Mouse (Mus musculus): Measurements from ENCODE around the gene Slc17a7.
A peak's percentile ranks its signal among the peaks of the same experiment; 100 is the strongest.
"Not testable (repeated sequence)": the region's sequence is repeated elsewhere in the genome, so short reads cannot be mapped to it uniquely, and the experiment has no call there.

Gene Slc17a7

DNA sequence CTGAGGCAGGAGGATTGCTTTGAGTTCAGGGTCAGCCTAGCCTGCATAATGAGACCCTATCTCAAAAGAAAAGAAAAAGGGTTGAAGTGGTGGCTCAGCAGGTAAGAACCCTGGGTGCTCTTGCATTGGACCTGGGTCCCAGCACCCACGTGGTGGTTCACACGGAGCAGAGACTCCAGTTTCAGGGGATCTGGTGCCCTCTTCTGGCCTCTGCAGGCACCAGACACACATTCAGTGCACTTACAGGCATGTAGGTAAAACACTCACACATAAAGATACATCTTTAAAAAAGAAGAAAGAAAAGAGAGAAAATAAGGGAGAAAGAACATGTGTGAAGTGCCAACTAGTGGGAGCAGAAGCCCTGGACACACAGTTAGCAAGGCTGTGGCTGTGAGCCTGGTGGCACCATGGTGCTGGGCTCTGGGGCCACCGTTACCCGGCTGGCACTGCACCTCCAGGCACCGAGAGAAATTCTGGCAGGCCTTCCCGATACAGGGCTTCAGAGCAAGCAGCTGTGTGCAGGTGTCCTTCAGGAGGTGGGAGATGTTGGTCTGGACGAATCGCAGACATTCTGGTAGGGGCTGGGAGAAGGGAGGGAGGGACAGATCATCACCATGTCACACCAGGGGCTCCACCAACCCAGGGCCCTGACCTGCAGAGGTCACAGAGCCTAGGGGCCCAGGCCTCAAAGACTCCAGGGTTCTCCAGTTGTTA lies 30.1 kb upstream of the Slc17a7 start:
- DNase-seq, result peak in 1 of 2 experiments; percentile 24

DNA sequence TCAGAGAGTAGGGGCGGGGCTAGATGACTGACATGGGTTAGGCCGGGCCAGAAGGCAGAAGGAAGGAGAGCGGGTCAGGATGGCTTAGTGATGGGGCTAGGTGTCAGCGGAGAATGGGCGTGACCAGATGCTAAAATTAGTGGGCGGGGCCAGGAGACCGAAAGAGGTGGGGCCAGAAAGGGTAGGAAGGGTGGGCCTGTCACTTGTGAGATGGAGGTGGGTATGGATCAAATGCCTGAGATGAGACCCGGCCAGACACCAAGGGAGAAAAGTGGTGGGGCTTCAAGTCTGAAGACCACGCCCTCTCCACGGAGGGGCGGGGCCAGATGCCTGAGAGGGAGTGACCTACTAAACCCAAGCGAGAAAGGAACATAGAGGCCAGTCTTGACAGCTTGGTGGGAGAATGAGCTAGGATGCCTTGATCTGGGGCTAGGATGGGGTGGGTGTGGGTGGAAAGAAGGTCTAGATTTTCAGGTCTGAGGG lies 29.2 kb upstream of the Slc17a7 start:
- peak in 1 of 2 experiments; percentile 21 for DNase-seq

DNA sequence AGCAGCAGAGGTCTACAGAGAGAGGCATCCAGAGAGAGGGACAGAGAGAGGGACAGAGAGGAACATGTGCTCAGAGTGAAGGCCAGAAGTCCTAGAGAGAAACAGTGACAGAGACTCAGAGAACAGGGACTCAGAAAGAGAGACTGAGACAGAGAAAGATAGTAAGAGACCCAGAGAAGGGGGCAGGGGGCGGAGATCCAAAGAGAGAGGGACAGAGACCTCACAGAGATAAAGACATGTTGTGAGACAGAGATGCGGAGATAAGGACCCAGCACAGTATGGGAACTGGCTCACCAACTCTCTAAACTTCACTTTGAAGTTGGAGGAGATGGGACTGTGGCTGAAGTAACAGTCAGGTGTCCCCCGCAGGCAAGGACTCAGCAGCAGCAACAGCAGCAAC lies 28.4 kb upstream of the Slc17a7 start:
- DNase-seq, result peak in 1 of 2 experiments; percentile 8

DNA sequence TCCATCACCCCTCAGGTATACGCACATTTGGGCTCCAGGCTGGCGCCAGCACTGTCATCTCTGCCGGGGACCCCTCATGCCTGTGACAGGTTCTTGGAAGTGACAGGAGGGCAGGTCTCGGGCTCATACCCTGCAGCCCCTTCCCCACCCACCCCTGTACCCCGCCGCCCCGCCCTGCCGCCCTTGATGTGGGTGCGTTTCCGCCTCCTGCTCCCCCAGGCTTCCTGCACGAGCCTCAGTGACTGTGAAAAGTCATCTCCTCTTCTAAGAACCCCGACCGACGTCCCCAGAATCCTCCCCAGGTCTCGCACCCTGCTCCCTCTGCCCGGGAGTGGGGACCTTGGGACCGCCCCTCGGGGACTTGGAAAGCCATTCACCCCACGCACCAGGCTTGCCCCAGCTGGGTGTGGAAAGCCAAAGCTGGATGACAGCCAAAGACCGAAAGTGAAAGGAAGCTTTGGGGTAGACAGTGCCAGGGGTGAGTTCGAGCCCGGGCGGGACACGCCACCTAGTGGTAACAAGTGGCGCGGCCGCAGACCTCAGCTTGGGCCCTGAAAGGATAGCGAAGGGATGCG lies 27.7 kb upstream of the Slc17a7 start, which contains the start of the genes Gm45713 and Flt3l:
Gm45713 (minus strand) TSS at position 239 of the 575 bp plus-strand sequence.
Flt3l (minus strand) TSS at position 440 of the 575 bp plus-strand sequence.
- peak; percentile 93 to 96 for DNase-seq

DNA sequence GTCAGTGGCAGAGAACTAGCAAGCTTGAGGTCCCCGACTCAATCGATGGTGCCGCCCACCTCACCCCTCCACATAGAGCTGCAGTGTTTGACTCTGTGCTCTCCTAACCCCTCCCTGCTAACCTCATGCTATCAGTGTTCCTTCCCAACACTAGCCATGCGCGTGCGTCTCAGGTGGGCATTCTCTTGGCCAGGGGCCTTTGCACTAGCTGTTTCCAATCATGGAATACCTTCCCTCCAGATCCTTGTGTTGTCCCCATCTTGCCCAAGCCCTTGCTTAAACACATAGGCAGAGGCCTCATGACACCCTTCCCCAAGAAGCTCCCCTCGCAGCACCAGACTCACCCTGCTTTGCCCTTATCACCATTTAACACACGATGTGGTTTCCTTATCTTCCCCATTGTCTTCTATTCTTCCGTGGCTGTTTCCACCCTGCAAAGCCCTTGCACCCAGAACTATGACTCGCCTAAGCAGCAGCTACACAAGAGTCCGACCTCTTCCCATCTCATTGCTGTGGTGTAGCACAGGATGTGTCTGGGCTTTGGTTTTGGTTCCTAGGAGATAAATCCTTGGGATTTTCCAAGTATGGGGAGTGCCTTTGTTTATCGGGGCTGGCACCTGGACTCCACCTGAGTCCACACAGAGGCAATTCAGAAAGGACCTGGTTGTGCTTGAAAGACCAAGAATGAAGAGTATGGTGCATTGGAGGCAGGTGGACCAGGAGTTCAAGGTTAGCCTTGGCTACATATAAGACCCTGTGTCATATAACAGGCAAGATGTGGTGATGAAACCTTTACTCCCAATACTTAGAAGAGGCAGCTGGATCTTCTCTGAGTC lies 26.4 kb upstream of the Slc17a7 start:
- no peak for DNase-seq

DNA sequence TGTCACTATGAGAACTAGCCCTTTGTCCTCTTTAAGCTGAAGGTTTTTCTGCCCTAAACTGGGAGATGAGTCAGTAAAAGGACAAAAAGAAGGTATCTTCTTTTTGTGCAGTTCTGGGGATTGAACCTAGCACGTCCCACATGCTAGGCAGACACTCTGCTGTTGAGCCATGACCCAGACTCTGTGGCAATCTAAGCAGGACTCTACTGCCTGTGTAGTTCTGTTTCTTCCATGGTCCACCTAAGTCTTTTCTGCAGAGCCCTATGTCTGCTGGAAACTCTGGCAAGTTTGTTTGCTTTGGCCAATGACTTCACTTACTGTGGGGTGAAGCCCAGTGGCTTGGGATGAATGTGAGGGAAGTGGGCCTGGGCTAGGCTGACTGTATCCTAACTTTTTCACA lies 25.3 kb upstream of the Slc17a7 start:
- no peak for DNase-seq

DNA sequence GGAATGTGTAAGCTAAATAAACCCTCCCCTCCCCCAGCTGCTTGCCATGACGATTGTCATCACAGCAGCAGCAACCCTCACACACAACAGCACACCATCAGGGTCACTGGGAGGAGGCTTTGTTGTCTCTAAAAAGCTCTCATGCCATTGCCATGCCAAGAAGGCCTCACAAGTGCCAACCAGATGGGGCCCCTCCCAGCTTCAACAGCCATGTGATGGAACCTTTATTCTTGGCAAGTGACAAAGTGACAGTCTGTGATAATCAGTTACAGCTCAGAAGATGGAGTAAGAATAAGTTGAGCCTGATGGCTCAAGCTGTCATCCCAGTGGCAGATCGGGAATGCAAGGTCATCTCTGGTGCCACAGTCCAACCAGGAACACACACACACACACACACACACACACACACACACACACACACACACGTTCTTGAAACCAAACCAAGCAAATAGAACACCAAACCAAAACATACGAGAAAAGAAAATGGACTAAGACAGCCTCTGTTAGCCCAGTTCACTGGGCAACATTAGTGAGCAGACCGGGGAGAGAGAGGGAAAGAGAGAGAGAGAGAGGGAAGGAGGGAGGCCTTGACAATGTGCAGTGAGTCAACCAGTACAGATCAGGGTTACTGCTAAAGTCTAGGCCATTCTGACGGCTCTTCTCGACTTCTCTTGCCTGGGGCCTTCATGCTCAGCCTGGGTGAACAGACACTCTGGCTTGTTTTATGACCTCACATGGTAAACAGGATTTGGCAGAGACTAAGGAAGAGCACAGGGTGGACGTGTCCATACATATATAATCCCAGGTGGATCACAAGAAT lies 23.6 kb upstream of the Slc17a7 start:
- peak; percentile 75 to 79 for DNase-seq

DNA sequence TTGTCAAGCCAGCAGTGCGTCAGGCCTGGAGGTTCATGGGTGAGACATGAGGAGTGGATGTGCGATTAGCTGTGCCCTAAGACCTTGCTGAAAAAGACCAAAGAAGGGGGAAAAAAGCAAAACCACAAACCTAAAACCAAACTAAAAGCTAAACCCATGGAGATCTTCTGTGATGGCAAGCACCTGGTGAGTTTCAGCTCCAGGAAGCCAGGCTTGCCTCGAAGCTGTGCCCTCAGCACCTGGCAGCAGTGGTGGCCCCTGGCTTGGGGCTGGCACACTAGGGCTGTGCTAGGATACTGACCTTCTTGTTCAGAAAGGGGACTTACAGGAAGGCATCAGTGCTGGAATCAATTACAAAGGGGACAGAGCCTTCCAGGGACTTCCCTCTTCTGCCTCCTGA lies 22.4 kb upstream of the Slc17a7 start:
- DNase-seq, result no peak

DNA sequence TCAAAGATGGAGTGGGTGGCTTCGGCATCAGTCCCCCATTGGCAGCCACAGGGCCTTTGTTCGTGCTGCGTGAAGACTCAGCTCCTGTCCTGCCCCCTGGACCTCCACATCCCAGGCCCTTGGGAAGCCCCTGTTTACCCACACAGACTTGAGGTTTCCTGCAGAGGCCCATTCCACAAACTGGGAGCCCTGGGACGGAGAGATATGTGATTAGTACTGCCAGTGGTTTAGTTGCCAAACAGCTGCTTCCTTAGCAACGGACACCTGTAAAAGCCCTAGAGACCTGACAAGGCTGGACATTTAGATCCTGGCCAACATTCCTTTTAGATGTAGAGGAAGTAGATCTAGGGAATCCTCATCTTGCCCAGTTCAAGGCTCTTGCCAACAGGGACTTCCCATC lies 21.8 kb upstream of the Slc17a7 start:
- no peak for DNase-seq

DNA sequence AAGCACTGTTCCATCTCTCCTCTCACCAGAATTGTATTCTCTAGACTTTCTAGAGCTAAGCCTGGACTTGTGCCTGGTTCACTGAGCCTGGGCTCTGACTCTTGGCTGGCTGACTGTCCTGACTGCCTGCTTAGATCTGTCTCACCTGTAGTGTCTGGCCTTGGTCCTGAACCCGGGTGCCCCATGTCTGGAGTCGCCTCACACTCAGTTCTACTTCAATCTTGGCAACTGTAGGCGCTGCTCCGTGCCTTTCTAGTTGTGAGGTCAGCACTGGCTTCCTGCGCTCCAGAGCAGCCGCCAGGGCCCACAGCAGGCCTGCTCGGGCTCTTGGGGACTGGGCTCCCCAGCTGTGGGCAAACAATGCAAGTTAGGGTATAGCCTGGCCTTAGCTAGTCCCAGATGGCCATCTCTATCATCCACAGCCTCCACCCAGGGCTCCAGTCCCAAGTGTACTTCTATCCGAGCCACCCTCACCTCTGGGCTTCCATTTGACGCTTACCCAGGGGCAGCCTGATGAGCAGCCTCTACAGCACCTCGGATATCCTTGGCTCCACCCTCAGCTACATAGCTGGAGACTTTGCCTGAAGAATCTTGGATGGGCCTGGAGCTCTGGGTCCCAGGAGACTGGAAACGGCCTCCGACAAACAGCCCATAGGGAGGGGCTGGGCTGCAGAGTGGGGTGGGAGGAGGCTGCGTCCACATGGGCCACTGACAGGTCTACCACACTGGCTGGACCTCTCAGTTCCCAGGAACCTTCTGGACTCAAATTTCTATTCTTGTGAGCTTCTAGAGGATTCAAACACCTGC lies 19.2 kb upstream of the Slc17a7 start:
- DNase-seq, result no peak

DNA sequence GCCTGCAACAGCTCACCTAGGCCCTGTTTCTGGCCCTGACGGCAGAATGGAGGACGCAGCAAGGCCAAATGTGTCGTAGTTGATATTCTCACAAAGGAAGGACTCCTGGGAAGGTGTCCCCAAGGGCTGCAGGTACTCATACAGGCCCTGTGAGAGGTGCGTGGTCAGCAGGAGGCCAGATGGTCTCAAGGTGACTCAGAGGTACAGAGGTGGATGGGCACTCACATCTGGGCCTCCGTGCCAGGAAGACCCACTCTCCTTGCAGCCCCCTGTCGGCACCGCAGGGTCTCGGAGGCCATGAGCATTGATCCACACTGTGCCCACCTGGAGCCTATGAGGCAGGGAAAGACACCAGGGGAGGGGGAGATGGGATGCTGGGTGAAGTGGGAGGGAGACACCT lies 18.3 kb upstream of the Slc17a7 start:
- DNase-seq, result no peak

DNA sequence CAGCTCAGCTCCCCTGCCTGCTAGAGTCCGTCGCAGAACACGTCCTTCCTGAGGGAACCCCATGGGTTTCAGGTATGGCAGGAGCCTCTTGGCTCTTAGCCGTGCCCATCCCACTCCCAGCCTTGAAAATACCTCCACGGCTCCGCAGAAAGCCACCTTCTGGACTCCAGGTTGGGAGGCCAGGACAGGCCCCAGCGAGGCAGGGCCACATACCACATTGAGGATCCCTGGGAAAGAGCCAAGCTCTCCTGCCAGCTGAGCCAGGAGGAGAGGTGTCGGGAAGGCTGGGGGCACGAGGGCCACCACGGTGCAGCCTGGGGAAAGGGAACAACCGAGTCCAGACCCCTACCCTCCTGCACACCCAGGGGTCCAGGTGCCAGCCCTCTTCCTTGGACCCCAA lies 16.5 kb upstream of the Slc17a7 start:
- peak in 1 of 2 experiments; percentile 9 for DNase-seq

DNA sequence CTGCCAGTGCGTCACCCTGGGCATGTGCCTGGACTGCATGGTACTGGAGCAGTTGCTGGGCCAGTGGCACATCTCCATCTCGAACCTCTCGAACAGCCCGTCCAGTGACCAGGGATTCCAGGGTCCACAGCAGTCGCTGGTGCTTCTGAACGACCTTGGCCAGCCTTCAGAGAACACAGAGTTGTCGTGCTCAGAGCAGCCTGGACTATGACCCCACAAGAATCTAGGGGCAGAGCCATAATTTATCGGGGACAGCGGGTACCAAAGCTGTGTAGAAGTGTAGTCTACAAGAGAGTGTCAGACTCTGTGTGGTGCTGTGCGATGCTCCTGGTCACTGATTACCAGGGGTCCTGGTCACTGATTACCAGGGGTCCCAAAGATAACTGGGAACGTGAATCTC lies 15.8 kb upstream of the Slc17a7 start:
- DNase-seq, result no peak

DNA sequence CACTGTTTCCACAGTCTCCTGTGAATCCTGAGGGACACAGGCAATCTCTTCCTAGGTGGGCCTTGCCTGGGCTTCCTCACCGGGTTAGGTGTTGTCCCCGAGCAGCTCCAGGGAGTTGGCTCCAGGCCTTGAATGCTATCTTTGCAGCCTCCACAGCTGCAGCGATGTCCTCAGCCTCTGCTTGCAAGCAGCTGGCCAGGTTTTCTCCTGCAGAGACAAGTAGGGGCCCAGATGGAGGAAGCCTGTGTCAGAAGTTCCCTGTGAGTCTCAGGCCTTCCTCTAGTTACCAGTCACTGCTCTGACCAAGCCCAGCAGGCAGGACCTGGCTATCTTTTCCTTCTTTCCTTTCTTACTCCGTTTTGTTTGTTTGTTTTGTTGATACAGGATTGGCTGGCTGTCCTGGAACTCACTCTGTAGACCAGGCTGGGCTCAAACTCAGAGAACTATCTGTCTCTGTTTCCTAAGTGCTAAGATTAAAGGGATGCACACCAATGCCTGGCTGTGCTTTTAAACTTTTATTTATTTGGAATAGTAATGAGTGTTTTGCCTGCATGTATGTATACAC lies 15.1 kb upstream of the Slc17a7 start:
- DNase-seq, result peak in 1 of 2 experiments; percentile 7

DNA sequence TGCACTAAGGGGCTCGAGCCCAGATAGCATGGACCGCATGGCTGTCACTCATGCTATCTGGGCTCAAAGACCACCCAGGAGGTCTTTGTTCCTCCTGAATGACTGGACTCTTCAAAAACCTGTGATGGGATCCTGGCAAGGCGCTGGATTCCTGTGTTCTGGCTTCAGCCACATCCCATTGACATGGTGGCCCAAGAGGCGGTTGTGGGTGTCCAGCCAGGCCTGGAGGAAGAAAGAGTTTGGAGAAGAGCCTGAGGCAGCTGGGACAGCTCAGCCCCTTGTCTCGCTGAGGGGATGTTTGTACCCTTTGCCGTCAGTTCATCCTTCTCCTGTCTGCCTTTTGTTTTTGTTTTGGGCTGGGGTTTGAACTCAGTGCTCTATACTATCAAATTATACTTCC lies 14.2 kb upstream of the Slc17a7 start:
- peak in 1 of 2 experiments; percentile 29 for DNase-seq

DNA sequence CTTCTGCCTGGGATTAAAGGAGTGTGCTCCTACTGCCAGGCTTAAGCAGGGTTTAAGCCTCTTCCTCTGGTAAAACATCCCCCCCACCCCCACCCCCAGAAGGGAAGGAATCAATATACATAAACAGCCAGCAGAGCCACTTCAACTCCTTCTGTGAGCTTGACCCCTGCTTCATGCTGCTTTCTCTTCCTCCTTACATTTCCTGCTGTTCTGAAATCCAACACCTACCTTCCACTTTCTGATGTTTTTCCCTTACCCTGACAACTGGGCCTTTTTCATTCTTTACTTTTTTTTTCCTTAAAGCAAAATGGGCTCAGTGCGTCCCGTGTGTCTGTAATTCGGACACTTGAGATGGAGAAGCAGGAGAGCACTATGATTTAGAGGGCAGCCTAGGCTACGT lies 13.4 kb upstream of the Slc17a7 start:
- no peak for DNase-seq

DNA sequence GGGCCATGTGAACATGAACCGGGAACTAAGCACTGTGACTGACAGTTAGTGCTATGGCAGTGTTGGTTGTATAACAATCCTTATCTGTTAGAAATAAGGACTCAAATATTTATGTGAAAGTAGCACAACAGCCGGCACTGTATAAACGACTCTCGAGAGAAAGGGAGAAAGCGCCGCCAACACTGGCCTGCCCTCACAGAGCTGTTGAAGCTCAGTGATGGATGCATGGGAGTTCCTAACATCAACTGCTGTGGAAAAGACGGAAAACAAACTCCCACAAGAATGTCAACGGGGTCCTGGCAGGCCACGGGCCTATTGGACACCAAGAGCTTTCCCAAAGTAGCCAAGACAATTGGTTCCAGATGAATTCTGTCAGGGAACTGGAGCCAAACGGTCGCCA lies 12.4 kb upstream of the Slc17a7 start:
- DNase-seq, result peak in 1 of 2 experiments; percentile 25

DNA sequence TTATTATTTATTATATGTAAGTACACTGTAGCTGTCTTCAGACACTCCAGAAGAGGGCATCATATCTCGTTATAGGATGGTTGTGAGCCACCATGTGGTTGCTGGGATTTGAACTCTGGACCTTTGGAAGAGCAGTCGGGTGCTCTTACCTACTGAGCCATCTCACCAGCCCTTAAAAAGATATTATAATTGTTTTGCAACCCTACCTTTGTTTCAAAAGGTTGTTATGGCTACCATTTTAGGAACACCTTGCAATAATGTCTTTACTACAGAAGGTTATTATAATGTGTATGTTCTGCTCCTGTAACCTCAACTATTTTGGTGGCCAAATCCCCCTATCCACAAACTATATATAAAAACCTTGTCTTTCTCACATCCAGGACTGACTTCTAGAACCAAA lies 10.7 kb upstream of the Slc17a7 start:
- not testable (repeated sequence) for DNase-seq

DNA sequence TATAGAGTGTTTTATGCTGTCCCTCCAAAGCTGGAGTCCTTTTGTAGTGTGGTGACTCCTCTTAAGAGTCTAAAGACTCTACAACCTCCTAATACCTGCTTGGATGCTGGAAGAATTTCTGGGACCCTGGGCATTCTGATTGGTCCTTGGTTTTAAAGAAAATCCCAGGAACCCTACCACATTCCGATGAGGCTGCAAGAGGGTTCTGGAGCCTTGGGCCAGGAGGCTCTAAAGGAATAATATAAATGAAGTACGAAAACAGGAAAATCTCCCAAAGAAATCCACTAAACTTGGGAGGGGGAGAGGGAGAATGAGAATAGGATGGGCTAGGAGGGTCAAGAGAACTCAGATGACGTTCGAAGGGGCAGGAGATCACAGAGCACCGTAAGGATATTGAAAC lies 10.2 kb upstream of the Slc17a7 start:
- no peak for DNase-seq

DNA sequence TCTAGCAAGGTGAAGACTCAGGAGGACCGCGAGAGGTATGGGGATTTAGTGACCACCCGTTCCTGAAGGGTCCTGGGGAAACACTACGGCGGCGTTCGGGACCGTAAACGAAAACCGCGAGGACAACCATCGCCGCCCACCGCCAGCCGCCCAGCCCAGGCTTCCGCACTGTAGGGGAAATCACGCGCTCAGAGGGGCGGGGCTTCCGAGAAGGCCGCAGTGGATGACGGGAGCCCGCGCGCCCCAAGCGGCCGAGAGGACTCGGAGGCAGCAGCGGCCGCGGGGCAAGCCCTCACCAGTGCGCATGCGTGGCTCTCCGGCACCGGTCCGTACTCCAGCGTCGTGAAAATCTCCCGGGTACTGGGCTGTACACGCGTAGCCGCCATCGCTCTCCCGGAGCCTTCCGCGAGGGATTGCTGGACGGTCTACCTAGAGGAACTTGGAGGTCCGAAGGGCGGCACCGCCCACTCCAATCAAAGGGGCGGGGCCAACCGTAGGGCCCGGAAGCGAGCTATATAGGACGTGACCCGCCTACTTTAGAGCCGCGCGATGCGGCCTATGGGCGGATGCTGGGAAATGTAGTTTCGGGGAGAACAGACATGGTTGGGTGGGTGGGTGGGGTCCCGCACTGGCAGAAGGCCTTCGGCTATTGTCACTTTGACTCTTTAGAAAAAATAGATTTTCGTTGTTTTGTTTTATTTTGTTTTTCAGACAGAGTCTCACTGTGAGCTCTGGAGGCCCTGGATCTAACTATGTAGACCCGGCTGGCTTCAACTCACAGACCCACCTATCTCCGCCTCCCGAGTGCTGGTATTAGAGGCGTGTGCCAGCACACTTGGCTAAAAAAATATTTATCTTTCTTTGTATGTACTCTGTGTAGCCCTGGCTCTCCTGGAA lies 9.4 kb upstream of the Slc17a7 start, which contains the start of the genes Pih1d1 and Aldh16a1:
Pih1d1 (plus strand) TSS at position 208 of the 897 bp plus-strand sequence.
Aldh16a1 (minus strand) TSS at position 489 of the 897 bp plus-strand sequence.
- DNase-seq, result peak; percentile 99
